Mouse (Mus musculus) limb, embryonic 10.5 days (tissue): ENCODE results near the gene Gm20708. TPM values are rescaled to one million over a fixed set of nuclear protein-coding genes. Genes with fewer than 3 reads are reported as not detected.

ENCODE experiments used
- DNase-seq: peaks from one replicate; pipeline ENCODE4 v3.0.0-alpha.2; 2017; ENCODE audit warnings: low spot score
- H3K27ac ChIP-seq: fragments of 300-500 bp; sonication (generic); 2 replicates; pipeline ENCODE4 v1.5.1; 2016; ENCODE audit warnings: mild to moderate bottlenecking
- H3K27me3 ChIP-seq: fragments of 300-500 bp; sonication (generic); 2 replicates; pipeline ENCODE4 v1.6.1; 2016; ENCODE audit warnings: low read depth, mild to moderate bottlenecking; ENCODE audit not compliant: poor library complexity, severe bottlenecking
- H3K36me3 ChIP-seq: fragments of 300-500 bp; sonication (generic); 2 replicates; pipeline ENCODE4 v1.6.1; 2016; ENCODE audit warnings: mild to moderate bottlenecking, moderate library complexity
- H3K4me1 ChIP-seq: fragments of 300-500 bp; sonication (generic); 2 replicates; pipeline ENCODE4 v1.6.1; 2016
- H3K4me3 ChIP-seq: fragments of 300-500 bp; sonication (generic); 2 replicates; pipeline ENCODE4 v1.5.1; 2016; ENCODE audit warnings: mild to moderate bottlenecking, moderate library complexity
- H3K9me3 ChIP-seq: fragments of 300-500 bp; sonication (generic); replicated peaks from 2 replicates; pipeline ENCODE4 v1.6.1; 2016; ENCODE audit warnings: mild to moderate bottlenecking
- WGBS: fragments of 180-500 bp; shearing (Covaris S2); methylation state at CpG from one replicate; pipeline ENCODE4 v1.1.7; 2016; 5-methylcytosine and 5-hydroxymethylcytosine counted together
- polyA plus RNA-seq: library from polyadenylated mRNA; unstranded; fragments of >200 nt; fragmentation: Nextera tagmentation; extraction: Ambion mirVana; gene quantifications from 2 replicates; pipeline ENCODE4 v1.2.1, GENCODE M21; 2016

The Gm20708 gene
- polyA plus RNA-seq, 1 experiment from 2014 or later, result 0.23 TPM

- H3K27me3 ChIP-seq, result peaks cover 35% of the 10 kb centered on the region
- WGBS, result 100% methylated on average over 1 of the region's 1 CpGs
- no peak for DNase-seq
- H3K4me1 ChIP-seq, result peaks cover 46% of the 10 kb centered on the region
- H3K4me3 ChIP-seq, result no peak overlapping the region
- no peaks in the 10 kb centered on the region for H3K36me3 ChIP-seq
- H3K27ac ChIP-seq, result 0 out of 2 replicates have a peak overlapping the region, but pooled peaks have one; percentile 4
- no peaks in the 10 kb centered on the region for H3K9me3 ChIP-seq
Observed at GRCm38 (mm10) chr11:117882208-117882607, 72.7 kb downstream of the Gm20708 start.

GRCm38 (mm10) chr11:117886000-117886399 lies 76.5 kb downstream of the Gm20708 start:
- peaks cover 73% of the 10 kb centered on the region for H3K27me3 ChIP-seq
- no peak for DNase-seq
- H3K27ac ChIP-seq, result 0 out of 2 replicates have a peak overlapping the region, but pooled peaks have one; percentile 8
- H3K4me1 ChIP-seq, result peaks cover 59% of the 10 kb centered on the region
- H3K4me3 ChIP-seq, result no peak overlapping the region
- no peaks in the 10 kb centered on the region for H3K9me3 ChIP-seq
- no peaks in the 10 kb centered on the region for H3K36me3 ChIP-seq
- WGBS, result 53% methylated on average over 5 of the region's 5 CpGs

- Histone ChIP-seq H3K27me3 (peaks cover 86% of the 10 kb centered on the region), H3K4me3 (peak overlapping the region; percentile 49), H3K4me1 (peaks cover 52% of the 10 kb centered on the region), H3K9me3 (no peaks in the 10 kb centered on the region), H3K27ac (peak overlapping the region; percentile 83), H3K36me3 (no peaks in the 10 kb centered on the region)
- WGBS, result 6% methylated on average over 20 of the region's 20 CpGs
- no peak for DNase-seq
Observed at GRCm38 (mm10) chr11:117888168-117888852, 78.8 kb downstream of the Gm20708 start.

GRCm38 (mm10) chr11:117888853-117889822 lies 79.7 kb downstream of the Gm20708 start:
- peak overlapping the region; percentile 83 for H3K27ac ChIP-seq
- WGBS, result 4% methylated on average over 33 of the region's 33 CpGs
- peak; percentile 79 for DNase-seq
- H3K4me3 ChIP-seq, result peak overlapping the region; percentile 49
- no peaks in the 10 kb centered on the region for H3K36me3 ChIP-seq
- no peaks in the 10 kb centered on the region for H3K9me3 ChIP-seq
- H3K27me3 ChIP-seq, result peaks cover 79% of the 10 kb centered on the region
- peaks cover 48% of the 10 kb centered on the region for H3K4me1 ChIP-seq

Other genes with a start within 250 kb of the Gm20708 start
- 11.4 and 14.1 TPM in 2 replicates for gene Tnrc6c, start 155.4 kb upstream of the Gm20708 start, polyA plus RNA-seq
- 1.4 and 1.5 TPM in 2 replicates for gene Tmc8, start 27.6 kb upstream of the Gm20708 start, polyA plus RNA-seq
- gene Tmc6, start 27.5 kb upstream of the Gm20708 start, polyA plus RNA-seq, result 25.1 and 28.2 TPM in 2 replicates
- 1.6 and 2.3 TPM in 2 replicates for gene 6030468B19Rik, start 12.0 kb upstream of the Gm20708 start, polyA plus RNA-seq
- 24.4 and 31.3 TPM in 2 replicates for gene Syngr2, start within 50 bp of the Gm20708 start, polyA plus RNA-seq
- 2.4 and 3.3 TPM in 2 replicates for gene Afmid, start 16.3 kb downstream of the Gm20708 start, polyA plus RNA-seq
- gene Tk1, start 16.4 kb downstream of the Gm20708 start, polyA plus RNA-seq, result 170 and 183 TPM in 2 replicates
- gene Birc5, start 39.6 kb downstream of the Gm20708 start, polyA plus RNA-seq, result 395 and 434 TPM in 2 replicates
- not detected in 2 replicates for gene Tmem235, start 51.1 kb downstream of the Gm20708 start, polyA plus RNA-seq
- gene Tha1, start 63.8 kb downstream of the Gm20708 start, polyA plus RNA-seq, result 2.4 and 3.3 TPM in 2 replicates
- gene Socs3, start 160.4 kb downstream of the Gm20708 start, polyA plus RNA-seq, result 11.2 and 13.2 TPM in 2 replicates
- gene Pgs1, start 176.6 kb downstream of the Gm20708 start, polyA plus RNA-seq, result 47.1 and 47.4 TPM in 2 replicates